Mouse (Mus musculus) duodenum, adult 2 months (tissue): ENCODE data around the gene Olfr1469. TPM values are rescaled to one million over a fixed set of nuclear protein-coding genes. Genes with fewer than 3 reads are reported as not detected.

ENCODE experiments used
- polyA plus RNA-seq: library from polyadenylated mRNA; depleted of rRNA; stranded (reverse); fragments of >200 nt; gene quantifications from 2 replicates; pipeline ENCODE4 v1.2.3, GENCODE M21; 2012; ENCODE audit warnings: low replicate concordance; rRNA removed

Gene Olfr1469
- not detected in 2 replicates for polyA plus RNA-seq

DNA sequence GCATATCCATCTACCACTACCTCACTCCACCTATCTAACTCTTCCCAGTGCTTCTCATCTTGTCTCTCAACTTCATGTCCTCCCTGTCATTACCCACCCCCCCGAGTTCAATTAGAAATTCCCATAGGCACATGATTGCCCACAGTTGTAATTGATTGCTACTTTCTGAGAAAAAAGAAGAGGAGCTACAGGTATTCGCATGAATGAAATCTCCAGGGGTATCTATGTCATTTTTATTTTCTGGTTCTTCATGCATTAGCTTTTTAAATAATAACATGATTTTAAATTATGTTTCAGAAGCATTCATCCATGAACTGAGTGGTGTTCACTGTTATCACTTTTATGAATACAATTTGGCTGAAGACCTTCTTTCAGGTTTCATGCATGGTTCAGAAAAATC, at the start of gene Olfr1469:
Gene Olfr1469 (plus strand): TSS at position 301 of the 400 bp plus-strand sequence.

DNA sequence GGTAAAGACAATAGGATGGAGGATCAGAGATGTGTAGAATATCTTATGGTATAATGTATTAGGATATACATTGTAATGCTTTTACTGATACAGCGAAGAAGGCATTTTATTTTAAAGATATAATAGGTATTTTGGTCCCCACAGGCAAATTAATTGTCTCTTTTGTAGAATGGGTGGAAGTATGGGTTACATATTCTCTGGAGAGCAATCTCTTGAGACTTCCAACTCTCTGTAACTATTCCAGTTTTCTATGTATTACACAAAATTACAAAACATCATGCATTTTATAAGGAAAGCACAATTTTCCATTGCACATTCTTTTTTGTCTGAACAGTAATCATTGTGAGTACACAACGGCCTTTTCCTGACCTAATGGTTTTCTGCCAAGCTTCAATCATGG, 45.7 kb upstream of the Olfr1469 start, which contains the start of gene Olfr1467:
Gene Olfr1467 (plus strand): TSS at position 301 of the 400 bp plus-strand sequence.

DNA sequence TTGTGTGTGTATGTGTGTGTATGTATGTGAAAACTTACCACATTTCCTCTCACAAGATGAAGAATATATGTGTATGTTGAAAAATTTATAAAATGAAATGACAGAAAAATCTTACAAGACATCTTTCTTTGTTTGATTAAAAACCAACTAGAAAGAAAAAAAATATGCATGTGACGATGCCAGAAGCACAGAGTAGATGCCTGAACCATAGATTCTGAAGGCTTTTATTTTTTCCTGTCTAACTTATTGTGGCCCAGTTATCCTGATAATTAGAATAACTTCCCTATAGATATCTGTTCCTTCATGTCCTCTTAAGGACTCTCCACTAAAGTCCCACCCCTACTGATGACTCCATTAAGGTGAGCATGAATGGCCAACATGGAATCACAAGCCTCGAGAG, 35.5 kb downstream of the Olfr1469 start, which contains the start of gene Olfr1471:
Gene Olfr1471 (plus strand): TSS at position 301 of the 400 bp plus-strand sequence.

DNA sequence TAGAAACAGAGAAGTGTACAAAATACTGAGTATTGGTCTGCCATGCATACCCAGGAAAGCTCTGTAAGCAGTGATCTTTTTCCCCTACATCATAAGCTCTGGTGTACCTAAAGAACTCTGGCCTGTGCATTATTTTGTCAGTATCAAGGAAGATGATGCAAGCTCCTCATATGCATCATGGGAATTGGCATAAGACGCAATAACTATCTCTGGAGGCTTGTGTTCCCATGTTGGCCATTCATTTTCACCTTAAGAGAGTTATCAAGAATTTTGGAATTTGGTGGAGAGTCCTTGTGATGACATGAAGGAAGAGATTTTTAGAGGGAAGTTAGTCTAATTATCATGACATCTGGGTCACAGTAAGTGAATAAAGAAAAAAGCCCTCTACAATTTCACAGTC, 48.3 kb downstream of the Olfr1469 start, which contains the start of gene Olfr1472:
Gene Olfr1472 (minus strand): TSS at position 101 of the 400 bp plus-strand sequence.

Other genes with a start within 250 kb of the Olfr1469 start
- gene Olfr1461, start 244.8 kb upstream of the Olfr1469 start, polyA plus RNA-seq: not detected in 2 replicates
- gene Olfr1462, start 222.1 kb upstream of the Olfr1469 start, polyA plus RNA-seq: not detected in 2 replicates
- gene Olfr1463, start 176.5 kb upstream of the Olfr1469 start, polyA plus RNA-seq: not detected in 2 replicates
- gene Olfr1465, start 92.3 kb upstream of the Olfr1469 start, polyA plus RNA-seq: not detected in 2 replicates
- gene Olfr1466, start 69.0 kb upstream of the Olfr1469 start, polyA plus RNA-seq: not detected in 2 replicates
- gene Olfr1467, start 45.6 kb upstream of the Olfr1469 start, polyA plus RNA-seq: not detected in 2 replicates
- gene Olfr1471, start 35.6 kb downstream of the Olfr1469 start, polyA plus RNA-seq: not detected in 2 replicates
- not detected in 2 replicates for gene Olfr1472, start 48.2 kb downstream of the Olfr1469 start, polyA plus RNA-seq
- gene Olfr1474, start 61.7 kb downstream of the Olfr1469 start, polyA plus RNA-seq: not detected in 2 replicates
- gene Olfr1475, start 72.3 kb downstream of the Olfr1469 start, polyA plus RNA-seq: not detected in 2 replicates
- gene Olfr1477, start 92.7 kb downstream of the Olfr1469 start, polyA plus RNA-seq: not detected in 2 replicates
- not detected in 2 replicates for gene Olfr1480, start 120.1 kb downstream of the Olfr1469 start, polyA plus RNA-seq
- gene Olfr1484, start 175.7 kb downstream of the Olfr1469 start, polyA plus RNA-seq: not detected in 2 replicates
- gene Olfr1487, start 209.5 kb downstream of the Olfr1469 start, polyA plus RNA-seq: not detected in 2 replicates
- gene Olfr1489, start 223.8 kb downstream of the Olfr1469 start, polyA plus RNA-seq: not detected in 2 replicates
- not detected in 2 replicates for gene Olfr1490, start 243.2 kb downstream of the Olfr1469 start, polyA plus RNA-seq